Mouse (Mus musculus) hindbrain, embryonic 13.5 days (tissue): Measurements from ENCODE around the gene Krtcap3. TPM values are rescaled to one million over a fixed set of nuclear protein-coding genes. Genes with fewer than 3 reads are reported as not detected.
A peak's percentile ranks its signal among the peaks of the same experiment; 100 is the strongest.

Experiments
- ATAC-seq: fragments of 200-750 bp; cut with Nextera tagmentation; 2 replicates; pipeline ENCODE4 v1.8.0; 2017; ENCODE audit warnings: moderate TSS enrichment; ENCODE audit not compliant: low FRiP score
- H3K27ac ChIP-seq: fragments of 300-500 bp; sonication (generic); 2 replicates; pipeline ENCODE4 v1.5.1; 2015; ENCODE audit warnings: inconsistent platforms, mild to moderate bottlenecking, moderate library complexity
- H3K27me3 ChIP-seq: fragments of 300-500 bp; sonication (generic); 2 replicates; pipeline ENCODE4 v1.6.1; 2015; ENCODE audit warnings: mild to moderate bottlenecking, inconsistent platforms
- H3K36me3 ChIP-seq: fragments of 300-500 bp; sonication (generic); 2 replicates; pipeline ENCODE4 v1.6.1; 2015; ENCODE audit warnings: mild to moderate bottlenecking, inconsistent platforms
- H3K4me1 ChIP-seq: fragments of 300-500 bp; sonication (generic); replicated peaks from 2 replicates; pipeline ENCODE4 v1.6.1; 2015; ENCODE audit warnings: inconsistent platforms
- H3K4me2 ChIP-seq: fragments of 300-500 bp; sonication (generic); 2 replicates; pipeline ENCODE4 v1.6.1; 2015; ENCODE audit warnings: inconsistent platforms, mild to moderate bottlenecking, moderate library complexity
- H3K4me3 ChIP-seq: fragments of 300-500 bp; sonication (generic); 2 replicates; pipeline ENCODE4 v1.5.1; 2015; ENCODE audit warnings: mild to moderate bottlenecking, inconsistent platforms
- H3K9ac ChIP-seq: fragments of 300-500 bp; sonication (generic); 2 replicates; pipeline ENCODE4 v1.6.1; 2015; ENCODE audit warnings: mild to moderate bottlenecking, inconsistent platforms
- H3K9me3 ChIP-seq: fragments of 300-500 bp; sonication (generic); 2 replicates; pipeline ENCODE4 v1.6.1; 2016; ENCODE audit warnings: inconsistent platforms
- WGBS: fragments of 180-500 bp; shearing (Covaris S2); methylation state at CpG from one replicate; pipeline ENCODE4 v1.1.7; 2015; 5-methylcytosine and 5-hydroxymethylcytosine counted together
- polyA plus RNA-seq: library from polyadenylated mRNA; unstranded; fragments of >200 nt; fragmentation: Nextera tagmentation; extraction: Ambion mirVana; gene quantifications from 2 replicates; pipeline ENCODE4 v1.2.1, GENCODE M21; 2015

The Krtcap3 gene
- polyA plus RNA-seq, 1 experiment from 2014 or later: 2.7 TPM

DNA sequence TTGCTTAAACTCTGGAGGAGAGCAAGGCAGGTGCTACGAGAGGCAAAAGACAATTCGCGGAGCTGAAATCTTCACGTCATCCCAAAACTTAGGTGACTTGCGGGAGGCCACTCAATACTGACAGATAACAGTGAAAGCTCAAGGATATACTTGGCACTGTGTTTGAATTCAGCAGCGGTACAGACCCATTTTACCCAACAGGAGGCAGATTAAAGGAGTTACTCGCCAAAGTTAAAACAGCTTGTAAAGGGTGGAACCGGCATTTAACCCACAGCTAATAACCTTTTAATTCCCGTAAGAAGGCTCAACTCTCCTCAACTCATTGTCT lies 39.8 kb downstream of the Krtcap3 start:
- Histone ChIP-seq H3K27ac (peak overlapping the region; percentile 88), H3K4me2 (peak overlapping the region; percentile 78), H3K9me3 (no peaks in the 10 kb centered on the region), H3K27me3 (no peaks in the 10 kb centered on the region), H3K4me1 (peaks cover 48% of the 10 kb centered on the region), H3K36me3 (peaks cover 26% of the 10 kb centered on the region), H3K4me3 (peak overlapping the region; percentile 51), H3K9ac (peak overlapping the region; percentile 66)
- WGBS: 7% methylated on average over 9 of the region's 9 CpGs
- no peak for ATAC-seq

DNA sequence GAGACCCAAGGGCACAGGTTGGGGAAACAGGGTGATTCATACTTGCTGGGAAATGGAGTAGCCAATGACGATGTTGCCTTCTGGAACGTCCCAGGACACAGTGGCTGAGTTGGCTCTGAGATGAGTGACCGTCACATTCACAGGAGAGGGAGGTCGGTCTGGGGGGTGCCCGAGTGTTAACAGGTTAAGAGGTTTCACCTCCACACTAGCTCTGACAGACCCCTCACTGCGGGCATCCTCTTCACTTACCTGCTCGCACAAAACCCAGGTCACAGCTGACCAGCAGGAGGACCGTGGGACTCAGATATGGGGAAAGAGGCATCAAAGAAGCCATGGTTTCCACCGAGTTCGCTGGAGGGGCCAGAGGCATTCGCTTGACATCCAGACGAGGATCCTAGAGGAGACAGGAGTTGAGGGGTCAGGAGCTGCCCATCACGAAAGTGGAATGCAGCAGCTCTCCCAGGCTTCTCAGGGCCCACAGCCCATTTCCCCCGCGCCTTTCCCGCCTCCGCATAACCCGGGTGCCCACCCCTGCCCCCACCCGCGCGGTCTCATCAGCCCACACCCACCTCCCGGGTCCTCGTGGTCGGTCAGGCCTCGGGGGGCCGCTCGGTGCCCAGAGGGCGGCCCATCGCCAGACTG lies 43.6 kb downstream of the Krtcap3 start:
- Histone ChIP-seq H3K27ac (peak overlapping the region; percentile 90), H3K9ac (peak overlapping the region; percentile 99), H3K9me3 (no peaks in the 10 kb centered on the region), H3K4me2 (peak overlapping the region; percentile 81), H3K36me3 (peaks cover 18% of the 10 kb centered on the region), H3K4me3 (peak overlapping the region; percentile 89), H3K27me3 (peaks cover 8% of the 10 kb centered on the region), H3K4me1 (peaks cover 40% of the 10 kb centered on the region)
- peak; percentile 46 for ATAC-seq
- WGBS: 4% methylated on average over 29 of the region's 29 CpGs

DNA sequence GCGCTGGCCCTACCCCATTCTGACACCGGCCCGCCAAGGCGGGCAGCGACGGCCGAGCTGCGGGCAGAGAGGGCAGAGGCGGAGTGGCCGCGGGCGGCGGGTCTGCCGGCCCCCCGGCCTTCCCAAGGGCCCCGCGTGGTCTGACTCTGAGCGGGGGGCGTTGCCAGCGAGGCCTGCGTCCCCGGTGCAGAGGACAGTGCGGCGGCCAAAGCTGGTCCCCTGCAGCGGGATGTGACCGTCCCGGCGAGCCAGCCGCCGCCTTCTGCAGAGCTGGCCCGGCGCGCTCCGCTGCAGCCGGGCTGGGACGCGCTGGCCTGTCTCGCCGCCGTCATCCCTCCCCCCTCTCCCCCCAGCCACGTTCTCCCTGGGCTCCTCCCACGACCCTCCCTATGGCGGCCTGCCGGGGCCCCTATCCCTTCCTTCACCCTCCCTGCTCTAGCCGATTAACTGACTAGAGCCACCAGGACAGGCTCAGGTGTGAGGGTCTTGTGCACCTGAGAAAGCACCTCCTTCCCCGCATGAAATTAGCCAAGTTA lies 44.2 kb downstream of the Krtcap3 start, which contains the start of gene Fndc4:
Gene Fndc4 (minus strand): TSS at position 475 of the 536 bp plus-strand sequence.
- Histone ChIP-seq H3K27me3 (peaks cover 8% of the 10 kb centered on the region), H3K4me2 (peak within 1 kb of the TSS; percentile 81), H3K36me3 (peaks cover 18% of the 10 kb centered on the region), H3K9me3 (no peaks in the 10 kb centered on the region), H3K27ac (peak within 1 kb of the TSS; percentile 90), H3K4me1 (peaks cover 35% of the 10 kb centered on the region), H3K4me3 (peak within 1 kb of the TSS; percentile 89), H3K9ac (peak within 1 kb of the TSS; percentile 99)
- ATAC-seq: peak; percentile 79
- WGBS: 0% methylated on average over 18 of the region's 46 CpGs

DNA sequence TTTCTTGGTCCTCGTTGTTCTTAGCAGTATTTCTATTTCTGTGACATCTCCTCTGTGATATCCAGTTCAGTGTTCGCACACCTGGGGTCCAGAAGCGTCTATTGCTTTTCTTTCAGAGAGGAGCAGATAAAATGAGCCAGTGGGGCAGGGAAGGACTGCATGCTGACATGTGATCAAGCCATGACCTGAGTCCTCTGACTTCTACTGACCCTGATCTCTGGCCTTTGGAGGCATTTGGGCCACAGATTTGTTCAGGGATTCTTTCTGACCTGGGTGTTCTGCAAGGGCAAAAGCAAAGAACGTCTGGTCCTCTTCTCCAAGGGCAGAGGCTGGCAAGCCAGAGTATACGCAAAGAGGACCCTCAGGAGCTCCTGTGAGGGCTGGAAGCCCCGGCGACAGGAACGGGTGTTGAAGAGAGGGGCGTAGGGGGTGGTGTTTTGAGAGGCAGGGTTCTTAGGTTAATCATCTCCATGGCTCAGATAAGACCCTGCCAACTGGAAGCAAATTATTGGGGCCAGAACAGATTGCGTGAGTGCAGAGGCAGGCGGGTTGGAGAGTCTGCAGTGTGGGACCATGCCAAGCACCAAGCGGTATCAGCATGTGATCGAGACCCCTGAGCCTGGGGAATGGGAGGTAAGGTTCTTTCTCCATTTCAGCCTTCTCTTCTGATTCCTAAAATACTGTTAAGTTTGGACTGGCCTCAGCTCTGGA lies 45.7 kb downstream of the Krtcap3 start, which contains the start of gene Gckr:
Gene Gckr (plus strand): TSS at position 397 of the 711 bp plus-strand sequence.
- peaks cover 18% of the 10 kb centered on the region for H3K36me3 ChIP-seq
- H3K27ac ChIP-seq: peak within 1 kb of the TSS; percentile 90; the same call in 1 of the 2 replicates
- 81% methylated on average over 13 of the region's 13 CpGs for WGBS
- peak within 1 kb of the TSS; percentile 89; the same call in 1 of the 2 replicates for H3K4me3 ChIP-seq
- H3K27me3 ChIP-seq: peaks cover 8% of the 10 kb centered on the region
- peak within 1 kb of the TSS; percentile 81 for H3K4me2 ChIP-seq
- ATAC-seq: no peak
- H3K9ac ChIP-seq: peak within 1 kb of the TSS; percentile 99; the same call in 1 of the 2 replicates
- H3K4me1 ChIP-seq: peaks cover 28% of the 10 kb centered on the region
- no peaks in the 10 kb centered on the region for H3K9me3 ChIP-seq

DNA sequence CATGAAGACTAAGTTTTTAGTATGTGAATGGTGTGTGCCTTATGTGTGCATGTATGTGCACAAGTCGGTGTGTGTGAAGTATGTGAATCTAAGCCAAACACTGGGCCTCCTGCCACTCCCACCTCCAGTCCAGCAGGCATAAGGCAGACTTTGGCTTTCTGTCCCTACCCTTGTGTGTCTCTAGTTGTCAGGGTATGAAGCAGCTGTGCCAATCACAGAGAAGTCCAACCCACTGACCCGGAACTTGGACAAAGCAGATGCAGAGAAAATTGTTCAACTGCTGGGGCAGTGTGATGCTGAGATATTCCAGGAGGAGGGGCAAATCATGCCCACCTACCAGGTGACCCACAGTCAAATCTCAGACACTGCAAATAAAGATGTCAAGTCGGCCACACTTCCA lies 46.5 kb downstream of the Krtcap3 start:
- peaks cover 10% of the 10 kb centered on the region for H3K36me3 ChIP-seq
- no peak overlapping the region for H3K4me3 ChIP-seq
- ATAC-seq: no peak
- WGBS: 79% methylated on average over 3 of the region's 3 CpGs
- no peaks in the 10 kb centered on the region for H3K9me3 ChIP-seq
- H3K27ac ChIP-seq: no peak overlapping the region
- H3K9ac ChIP-seq: no peak overlapping the region
- H3K4me1 ChIP-seq: peaks cover 22% of the 10 kb centered on the region
- no peak overlapping the region for H3K4me2 ChIP-seq
- peaks cover 8% of the 10 kb centered on the region for H3K27me3 ChIP-seq

DNA sequence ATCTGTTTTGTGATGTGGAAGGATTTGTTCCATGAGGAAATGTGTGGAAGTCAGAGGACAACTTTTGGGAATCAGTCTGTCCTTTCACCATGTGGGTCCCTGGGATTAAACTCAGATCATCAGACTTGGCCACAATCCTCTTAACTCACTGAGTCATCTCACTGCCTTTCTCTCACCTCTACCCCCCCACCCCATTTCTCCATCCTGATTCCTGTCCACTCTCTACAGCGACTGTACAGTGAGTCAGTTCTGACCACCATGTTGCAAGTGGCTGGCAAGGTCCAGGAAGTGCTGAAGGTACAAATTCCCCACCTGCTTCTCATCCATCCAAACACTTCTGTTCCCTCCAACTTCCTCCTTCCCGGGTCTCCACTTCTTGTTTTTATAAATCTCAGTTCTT lies 47.0 kb downstream of the Krtcap3 start:
- WGBS: 63% methylated on average over 2 of the region's 2 CpGs
- no peak overlapping the region for H3K4me2 ChIP-seq
- ATAC-seq: no peak
- H3K9me3 ChIP-seq: no peaks in the 10 kb centered on the region
- peaks cover 5% of the 10 kb centered on the region for H3K36me3 ChIP-seq
- H3K27me3 ChIP-seq: peaks cover 8% of the 10 kb centered on the region
- no peak overlapping the region for H3K27ac ChIP-seq
- H3K4me3 ChIP-seq: no peak overlapping the region
- peaks cover 18% of the 10 kb centered on the region for H3K4me1 ChIP-seq
- no peak overlapping the region for H3K9ac ChIP-seq

DNA sequence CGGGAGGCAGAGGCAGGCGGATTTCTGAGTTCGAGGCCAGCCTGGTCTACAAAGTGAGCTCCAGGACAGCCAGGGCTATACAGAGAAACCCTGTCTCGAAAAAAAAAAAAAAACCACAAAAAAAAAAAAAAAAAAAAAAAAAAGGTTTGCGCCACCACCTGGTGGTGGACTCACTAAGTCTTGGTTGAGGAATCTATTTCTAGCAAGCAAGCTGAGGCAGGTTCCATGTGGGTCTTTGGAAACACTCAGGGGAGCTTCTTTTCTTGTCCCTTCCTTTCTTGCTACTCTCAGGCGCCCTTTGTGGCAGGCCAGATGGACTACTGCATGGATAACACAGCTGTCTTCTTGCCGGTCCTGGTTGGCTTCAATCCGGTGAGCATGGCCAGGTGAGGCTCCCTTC lies 50.4 kb downstream of the Krtcap3 start:
- Histone ChIP-seq H3K4me2 (no peak overlapping the region), H3K27ac (no peak overlapping the region), H3K4me1 (no peaks in the 10 kb centered on the region), H3K9me3 (no peaks in the 10 kb centered on the region), H3K27me3 (peaks cover 8% of the 10 kb centered on the region), H3K9ac (no peak overlapping the region), H3K4me3 (no peak overlapping the region), H3K36me3 (no peaks in the 10 kb centered on the region)
- ATAC-seq: no peak
- 87% methylated on average over 8 of the region's 8 CpGs for WGBS

Other genes starting within 250 kb of the Krtcap3 start
- 165 and 184 TPM in 2 replicates for gene Atraid, start 203.4 kb upstream of the Krtcap3 start, polyA plus RNA-seq
- gene Slc5a6, start 202.8 kb upstream of the Krtcap3 start, polyA plus RNA-seq: 18.1 and 20.3 TPM in 2 replicates
- 13.7 and 14.7 TPM in 2 replicates for gene Cad, start 196.9 kb upstream of the Krtcap3 start, polyA plus RNA-seq
- gene Dnajc5g, start 145.4 kb upstream of the Krtcap3 start, polyA plus RNA-seq: not detected in 2 replicates
- 30.5 and 35.0 TPM in 2 replicates for gene Slc30a3, start 143.5 kb upstream of the Krtcap3 start, polyA plus RNA-seq
- 0.16 TPM in 1 of 2 replicates, not detected in the other for gene Trim54, start 135.0 kb upstream of the Krtcap3 start, polyA plus RNA-seq
- gene Ucn, start 112.9 kb upstream of the Krtcap3 start, polyA plus RNA-seq: not detected in 2 replicates
- 54.2 and 58.2 TPM in 2 replicates for gene Mpv17, start 97.4 kb upstream of the Krtcap3 start, polyA plus RNA-seq
- gene Gm29609, start 71.8 kb upstream of the Krtcap3 start, polyA plus RNA-seq: 0.78 and 1.8 TPM in 2 replicates
- gene Gtf3c2, start 71.5 kb upstream of the Krtcap3 start, polyA plus RNA-seq: 67.5 and 72.2 TPM in 2 replicates
- gene Snx17, start 58.5 kb upstream of the Krtcap3 start, polyA plus RNA-seq: 126 TPM in 2 replicates
- gene Eif2b4, start 58.3 kb upstream of the Krtcap3 start, polyA plus RNA-seq: 77.0 and 77.9 TPM in 2 replicates
- 13.8 and 15.7 TPM in 2 replicates for gene Zfp513, start 49.4 kb upstream of the Krtcap3 start, polyA plus RNA-seq
- gene Ppm1g, start 31.0 kb upstream of the Krtcap3 start, polyA plus RNA-seq: 168 and 173 TPM in 2 replicates
- gene Nrbp1, start 10.8 kb upstream of the Krtcap3 start, polyA plus RNA-seq: 150 and 161 TPM in 2 replicates
- gene Gm9970, start 10.5 kb upstream of the Krtcap3 start, polyA plus RNA-seq: 0.65 TPM in 1 of 2 replicates, not detected in the other
- gene Ift172, start 39.4 kb downstream of the Krtcap3 start, polyA plus RNA-seq: 33.3 and 34.6 TPM in 2 replicates
- gene Fndc4, start 44.4 kb downstream of the Krtcap3 start, polyA plus RNA-seq: 67.4 and 79.7 TPM in 2 replicates
- gene Gckr, start 45.8 kb downstream of the Krtcap3 start, polyA plus RNA-seq: 0.17 and 0.48 TPM in 2 replicates
- 111 and 126 TPM in 2 replicates for gene Zfp512, start 200.7 kb downstream of the Krtcap3 start, polyA plus RNA-seq
- gene 4930548H24Rik, start 234.0 kb downstream of the Krtcap3 start, polyA plus RNA-seq: 0.25 TPM in 1 of 2 replicates, not detected in the other
- 74.0 and 83.8 TPM in 2 replicates for gene Gpn1, start 243.1 kb downstream of the Krtcap3 start, polyA plus RNA-seq